Mouse (Mus musculus) ovary, postnatal 10 days (tissue): Measurements from ENCODE around the gene V1ra8.
"Not testable (repeated sequence)": the region's sequence is repeated elsewhere in the genome, so short reads cannot be mapped to it uniquely, and the experiment has no call there.

Experiments
- DNase-seq: peaks from one replicate; pipeline ENCODE4 v3.0.0; 2022; ENCODE audit warnings: low spot score

Gene V1ra8

DNA sequence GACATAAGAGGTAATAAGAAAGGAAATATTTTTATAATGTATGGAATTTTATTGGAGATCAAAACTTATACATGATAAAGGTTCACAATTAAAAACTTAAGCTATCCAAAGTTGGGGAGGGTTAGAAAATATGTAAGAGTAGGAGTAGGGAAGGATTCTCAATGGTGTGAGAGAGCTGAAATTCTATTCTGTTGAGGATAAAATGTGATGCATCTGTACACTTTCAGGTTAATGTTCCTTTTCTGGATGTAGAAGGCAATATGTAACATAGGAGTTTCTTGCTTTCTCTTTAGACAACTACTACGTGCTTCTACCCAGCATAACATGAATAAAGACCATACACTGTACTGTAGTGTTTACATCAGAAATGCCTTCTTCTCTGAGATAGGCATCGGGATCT is at the start of gene V1ra8:
Gene V1ra8, plus strand, starts transcription at position 301 of the 400 bp plus-strand sequence.
- not testable (repeated sequence) for DNase-seq

GRCm38 (mm10) chr6:90160139-90160538 is 42.5 kb upstream of the V1ra8 start:
- DNase-seq = no peak

DNA sequence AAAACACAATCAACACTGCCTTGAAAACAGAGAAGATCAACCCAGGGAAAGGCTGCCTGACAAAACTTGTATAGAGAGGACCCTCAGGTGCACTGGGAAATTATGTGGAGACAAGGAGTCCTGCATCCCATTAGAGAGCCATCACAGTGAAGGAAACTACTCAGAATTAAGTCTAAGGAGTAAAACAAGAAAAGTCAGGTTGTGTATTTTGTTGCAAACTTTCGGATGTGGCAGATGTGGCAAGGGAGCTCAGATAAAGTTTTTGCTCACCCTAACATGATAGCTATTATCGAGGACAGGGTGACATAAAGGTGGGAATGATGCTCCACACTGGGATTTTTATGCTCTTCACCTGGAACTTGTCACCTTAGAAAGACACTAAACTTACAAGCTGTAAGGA is 28.1 kb upstream of the V1ra8 start, which contains the start of gene Vmn1r52:
Gene Vmn1r52, plus strand, starts transcription at position 301 of the 400 bp plus-strand sequence.
- no peak for DNase-seq

GRCm38 (mm10) chr6:90224338-90224737 is 21.7 kb downstream of the V1ra8 start, which contains the start of gene Vmn1r53:
TSS of gene Vmn1r53 (minus strand) at chr6:90224438.
- no peak for DNase-seq

GRCm38 (mm10) chr6:90232114-90232513 is 29.5 kb downstream of the V1ra8 start:
- DNase-seq = not testable (repeated sequence)

DNA sequence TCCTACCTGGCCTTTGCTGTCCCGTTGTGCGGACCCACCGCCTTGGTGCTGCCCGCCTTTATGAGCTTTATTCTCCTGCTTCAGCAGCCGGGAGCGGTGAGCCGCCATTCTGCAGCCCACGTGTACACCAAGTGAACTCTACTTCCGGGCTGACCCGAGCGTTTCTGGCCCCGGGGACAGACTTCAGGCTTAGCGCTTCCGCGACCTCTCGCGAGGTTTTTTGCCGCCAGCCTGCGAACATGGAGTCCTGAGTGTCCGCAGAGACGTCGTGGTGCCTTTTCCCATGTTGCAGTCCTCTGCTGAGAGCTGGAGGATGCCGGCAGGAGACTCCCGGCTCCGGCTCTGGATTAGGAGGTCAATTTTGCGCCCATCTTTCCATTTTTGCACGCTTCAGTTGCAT is 30.1 kb downstream of the V1ra8 start:
- no peak for DNase-seq

DNA sequence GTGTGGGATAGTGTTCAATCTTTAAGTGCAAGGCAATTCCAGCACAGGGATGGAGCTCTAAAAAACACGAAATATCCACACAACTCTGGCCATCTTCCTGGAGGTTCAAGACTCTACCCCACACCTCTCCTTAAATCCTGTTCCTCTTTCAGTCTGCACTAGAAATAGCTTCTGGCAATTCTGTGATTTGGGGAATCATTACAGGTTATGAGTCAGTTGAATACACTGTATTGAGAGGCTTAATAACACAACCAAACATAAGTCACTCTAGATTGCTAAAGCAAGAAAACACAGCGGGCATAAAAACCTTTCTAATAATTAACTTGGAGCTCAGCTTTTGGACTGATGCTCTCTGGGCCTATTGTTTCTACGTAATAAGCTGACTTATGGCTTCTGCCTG is 41.4 kb downstream of the V1ra8 start:
- no peak for DNase-seq

DNA sequence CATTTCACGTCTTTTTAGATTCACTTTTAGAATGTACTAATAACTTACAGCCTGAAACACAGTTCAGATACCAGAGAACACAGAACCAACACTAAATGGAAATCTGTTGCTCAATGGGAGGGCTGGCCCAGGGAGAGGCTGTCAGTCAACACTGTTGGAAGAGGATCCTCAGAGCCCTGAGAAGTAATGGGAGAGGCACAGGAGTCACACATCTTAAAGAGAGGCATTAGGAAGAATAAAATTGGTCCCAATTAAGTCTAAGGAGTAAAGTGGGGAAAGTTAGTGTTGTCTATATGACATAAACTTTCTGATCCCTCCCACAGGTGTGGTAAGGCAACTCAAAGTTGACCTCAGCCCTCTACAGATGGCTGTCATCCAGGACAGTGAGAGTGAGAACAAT is 43.4 kb downstream of the V1ra8 start, which contains the start of gene Vmn1r54:
Gene Vmn1r54, plus strand, starts transcription at position 301 of the 400 bp plus-strand sequence.
- no peak for DNase-seq
